Mouse (Mus musculus) kidney, embryonic 15.5 days (tissue): ENCODE data around the gene Fam107b. TPM values are rescaled to one million over a fixed set of nuclear protein-coding genes. Genes with fewer than 3 reads are reported as not detected.

Experiments used
- ATAC-seq: fragments of 200-750 bp; cut with Nextera tagmentation; replicated peaks from 2 replicates; pipeline ENCODE4 v1.8.0; 2017; ENCODE audit warnings: moderate TSS enrichment; ENCODE audit not compliant: low FRiP score
- H3K27ac ChIP-seq: fragments of 300-500 bp; sonication (generic); 2 replicates; pipeline ENCODE4 v1.5.1; 2015; ENCODE audit warnings: mild to moderate bottlenecking, inconsistent platforms
- H3K27me3 ChIP-seq: fragments of 300-500 bp; sonication (generic); 2 replicates; pipeline ENCODE4 v1.6.1; 2015; ENCODE audit warnings: inconsistent platforms
- H3K36me3 ChIP-seq: fragments of 300-500 bp; sonication (generic); 2 replicates; pipeline ENCODE4 v1.6.1; 2015; ENCODE audit warnings: inconsistent platforms
- H3K4me1 ChIP-seq: fragments of 300-500 bp; sonication (generic); 2 replicates; pipeline ENCODE4 v1.6.1; 2015; ENCODE audit warnings: inconsistent platforms
- H3K4me2 ChIP-seq: fragments of 300-500 bp; sonication (generic); 2 replicates; pipeline ENCODE4 v1.6.1; 2015; ENCODE audit warnings: moderate library complexity, mild to moderate bottlenecking, inconsistent platforms
- H3K4me3 ChIP-seq: fragments of 300-500 bp; sonication (generic); replicated peaks from 2 replicates; pipeline ENCODE4 v1.5.1; 2015; ENCODE audit warnings: mild to moderate bottlenecking, inconsistent platforms
- H3K9ac ChIP-seq: fragments of 300-500 bp; sonication (generic); 2 replicates; pipeline ENCODE4 v1.6.1; 2015; ENCODE audit warnings: mild to moderate bottlenecking, inconsistent platforms
- H3K9me3 ChIP-seq: fragments of 300-500 bp; sonication (generic); replicated peaks from 2 replicates; pipeline ENCODE4 v1.6.1; 2016; ENCODE audit warnings: inconsistent platforms
- WGBS: fragments of 180-500 bp; shearing (Covaris S2); methylation state at CpG from one replicate; pipeline ENCODE4 v1.1.7; 2015; ENCODE audit warnings: mixed read lengths; 5-methylcytosine and 5-hydroxymethylcytosine counted together
- polyA plus RNA-seq: library from polyadenylated mRNA; unstranded; fragments of >200 nt; fragmentation: Nextera tagmentation; extraction: Ambion mirVana; gene quantifications from 2 replicates; pipeline ENCODE4 v1.2.1, GENCODE M21; 2015

The Fam107b gene
- polyA plus RNA-seq, 1 experiment from 2014 or later, result 59.9 TPM

GRCm38 (mm10) chr2:3822483-3823455 is 252.5 kb downstream of the Fam107b start:
- H3K36me3 ChIP-seq, result no peaks in the 10 kb centered on the region
- no peak overlapping the region for H3K27ac ChIP-seq
- H3K9ac ChIP-seq, result no peak overlapping the region
- no peak overlapping the region for H3K4me3 ChIP-seq
- H3K27me3 ChIP-seq, result no peaks in the 10 kb centered on the region
- ATAC-seq, result 0 out of 2 replicates have a peak, but pooled peaks have one; percentile 43
- 64% methylated on average over 8 of the region's 8 CpGs for WGBS
- H3K4me2 ChIP-seq, result no peak overlapping the region
- peaks cover 5% of the 10 kb centered on the region; the same call in 1 of the 2 replicates for H3K4me1 ChIP-seq
- no peaks in the 10 kb centered on the region for H3K9me3 ChIP-seq

Other genes starting within 250 kb of the Fam107b start
- gene Rpp38, start 237.8 kb upstream of the Fam107b start, polyA plus RNA-seq, result 19.9 and 20.3 TPM in 2 replicates
- gene Acbd7, start 234.3 kb upstream of the Fam107b start, polyA plus RNA-seq, result 0.65 and 1.0 TPM in 2 replicates
- not detected in 2 replicates for gene Olah, start 173.3 kb upstream of the Fam107b start, polyA plus RNA-seq
- not detected in 2 replicates for gene Meig1, start 147.8 kb upstream of the Fam107b start, polyA plus RNA-seq
- 6.5 and 6.9 TPM in 2 replicates for gene Dclre1c, start 146.4 kb upstream of the Fam107b start, polyA plus RNA-seq
- gene Suv39h2, start 95.5 kb upstream of the Fam107b start, polyA plus RNA-seq, result 18.5 and 21.5 TPM in 2 replicates
- gene Gm45902, start 57.7 kb upstream of the Fam107b start, polyA plus RNA-seq, result 5.8 TPM in 2 replicates
- 116 and 118 TPM in 2 replicates for gene Hspa14, start 57.7 kb upstream of the Fam107b start, polyA plus RNA-seq
- 0.12 and 0.19 TPM in 2 replicates for gene Cdnf, start 57.5 kb upstream of the Fam107b start, polyA plus RNA-seq